Mouse (Mus musculus) activated CD4-positive, CD25-positive, alpha-beta regulatory T cell (primary cell): ENCODE measurements around the gene Cga. TPM values are rescaled to one million over a fixed set of nuclear protein-coding genes. Genes with fewer than 3 reads are reported as not detected.

Experiments
- polyA plus RNA-seq, 2 experiments: library from polyadenylated mRNA; unstranded; fragments of 100-300 nt; shearing (Covaris generic); gene quantifications; one replicate each; pipeline ENCODE4 v1.2.1; 2017

Gene Cga
- under 1 TPM in 1 of 2 experiments, not detected in 1; 0.32 TPM for polyA plus RNA-seq

GRCm38 (mm10) chr4:34893479-34893878 lies at the start of gene Cga:
Gene Cga, plus strand, starts transcription at chr4:34893779.

GRCm38 (mm10) chr4:34882818-34883217 lies 10.8 kb upstream of the Cga start, which contains the start of gene Zfp292:
Gene Zfp292, minus strand, starts transcription at chr4:34882960.

Other genes starting within 250 kb of the Cga start
- gene Slc35a1, start 206.3 kb upstream of the Cga start, polyA plus RNA-seq, result 10 to 100 TPM; 20.0 to 29.9 TPM
- under 1 TPM in 1 of 2 experiments, not detected in 1; 0.57 TPM for gene Cfap206, start 163.6 kb upstream of the Cga start, polyA plus RNA-seq
- not detected for gene Gm136, start 137.5 kb upstream of the Cga start, polyA plus RNA-seq
- 10 to 100 TPM; 68.7 to 86.7 TPM for gene Smim8, start 115.4 kb upstream of the Cga start, polyA plus RNA-seq
- gene Zfp292, start 10.8 kb upstream of the Cga start, polyA plus RNA-seq, result 10 to 100 TPM; 39.8 to 41.3 TPM